Mouse (Mus musculus): ENCODE data around the gene Fam214a. TPM values are rescaled to one million over a fixed set of nuclear protein-coding genes. Genes with fewer than 3 reads are reported as not detected.

The Fam214a gene
- total and polyA plus RNA-seq, 2 experiments from 2014 or later, result 16.0 to 33.2 TPM

- TF ChIP-seq CTCF (IDR thresholded peaks at IDR 0.05; ENCODE audit: low read depth), result no peak
- no peak for DNase-seq
- WGBS, result 47% methylated on average over 5 of the region's 5 CpGs
- peaks cover 6% of the 10 kb centered on the region; the same call in 1 of the 2 replicates for H3K4me1 ChIP-seq (ENCODE audit: insufficient read depth)
- H3K4me2 ChIP-seq (ENCODE audit: low read depth), result peak overlapping the region; percentile 77
- H3K27ac ChIP-seq (ENCODE audit: low read depth, low read length), result peak overlapping the region; percentile 87
- H3K27me3 ChIP-seq (ENCODE audit: insufficient read depth, low read length), result no peaks in the 10 kb centered on the region
- peak overlapping the region; percentile 44; the same call in 1 of the 2 replicates for H3K9ac ChIP-seq
- H3K4me3 ChIP-seq (ENCODE audit: low read depth, low read length), result peak overlapping the region; percentile 90
- no peaks in the 10 kb centered on the region for H3K9me3 ChIP-seq (ENCODE audit: low read length)
- no peaks in the 10 kb centered on the region for H3K36me3 ChIP-seq (ENCODE audit: insufficient read depth)
- ATAC-seq, result peak; percentile 10
Measured at GRCm38 (mm10) chr9:74952106-74952505, 578 bp upstream of the Fam214a start.

DNA sequence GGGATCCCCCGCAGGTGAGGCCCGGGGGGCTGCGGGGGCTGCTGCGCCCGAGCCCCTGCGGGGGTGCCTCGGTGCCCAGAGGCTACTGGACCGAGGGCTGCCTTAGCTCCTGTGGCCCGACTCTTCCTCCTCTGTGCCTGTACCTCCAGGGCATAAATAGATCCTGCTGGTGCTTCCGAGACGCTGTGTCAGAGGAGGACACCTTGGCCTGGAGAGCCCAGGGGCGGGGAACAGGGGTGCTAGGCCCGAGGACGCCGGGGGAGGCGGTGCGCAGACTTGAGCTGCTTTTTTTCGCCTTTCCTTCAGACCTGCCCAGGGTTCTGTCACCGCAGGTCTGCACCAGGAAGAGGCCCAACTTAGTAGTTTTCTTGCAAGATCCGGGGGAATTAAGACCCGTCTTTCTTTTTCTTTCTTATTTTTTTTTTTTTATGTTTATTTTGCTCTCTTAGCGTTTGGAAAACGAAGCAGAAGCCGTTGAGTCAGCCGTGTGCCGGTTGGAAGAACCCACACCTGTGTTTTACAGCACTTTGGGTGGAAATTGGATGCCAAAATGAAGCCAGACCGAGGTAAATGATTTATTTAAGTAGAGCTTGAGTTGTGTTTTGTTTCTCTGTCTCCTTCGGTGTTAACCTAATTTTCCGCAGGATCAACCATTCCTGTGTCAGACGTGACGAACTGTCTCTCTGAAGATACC, 728 bp downstream of the Fam214a start:
- Histone ChIP-seq H3K4me2 (ENCODE audit: low read depth) (peak overlapping the region; percentile 77), H3K9me3 (ENCODE audit: low read length) (no peaks in the 10 kb centered on the region), H3K4me3 (ENCODE audit: low read depth, low read length) (peak overlapping the region; percentile 90), H3K9ac (peak overlapping the region; percentile 80), H3K4me1 (ENCODE audit: insufficient read depth) (peaks cover 6% of the 10 kb centered on the region; the same call in 1 of the 2 replicates), H3K27ac (ENCODE audit: low read depth, low read length) (peak overlapping the region; percentile 87), H3K27me3 (ENCODE audit: insufficient read depth, low read length) (no peaks in the 10 kb centered on the region), H3K36me3 (ENCODE audit: insufficient read depth) (peaks cover 4% of the 10 kb centered on the region; the same call in 1 of the 2 replicates)
- DNase-seq (peak; percentile 62), ATAC-seq (peak; percentile 56)
- 5% methylated on average over 31 of the region's 31 CpGs for WGBS
- peak; percentile 34 for TF ChIP-seq CTCF (IDR thresholded peaks at IDR 0.05; ENCODE audit: low read depth)

DNA sequence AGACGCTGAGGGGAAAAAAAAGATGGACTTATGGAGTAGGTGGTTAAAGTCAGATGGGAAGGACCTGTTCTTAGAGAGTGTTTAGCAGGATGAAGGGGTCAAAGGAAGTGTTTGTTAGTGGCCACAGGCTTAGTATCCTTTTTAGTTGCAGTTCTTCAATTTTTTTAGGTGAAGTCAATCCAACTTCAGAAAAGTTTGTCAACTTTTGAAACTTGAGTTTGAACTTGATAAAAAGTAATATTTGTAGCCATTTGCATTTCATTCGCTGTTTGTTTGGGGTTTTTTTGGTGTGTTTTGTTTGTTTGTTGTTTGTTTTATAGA, 1.2 kb downstream of the Fam214a start:
- no peaks in the 10 kb centered on the region for H3K9me3 ChIP-seq (ENCODE audit: low read length)
- ATAC-seq (no peak), DNase-seq (no peak)
- H3K4me3 ChIP-seq (ENCODE audit: low read depth, low read length), result peak overlapping the region; percentile 90
- peak overlapping the region; percentile 77 for H3K4me2 ChIP-seq (ENCODE audit: low read depth)
- no peak for TF ChIP-seq CTCF (IDR thresholded peaks at IDR 0.05; ENCODE audit: low read depth)
- 0 out of 2 replicates have a peak overlapping the region, but pooled peaks have one; percentile 80 for H3K9ac ChIP-seq
- no peak overlapping the region for H3K27ac ChIP-seq (ENCODE audit: low read depth, low read length)
- H3K27me3 ChIP-seq (ENCODE audit: insufficient read depth, low read length), result no peaks in the 10 kb centered on the region
- H3K4me1 ChIP-seq (ENCODE audit: insufficient read depth), result peaks cover 6% of the 10 kb centered on the region; the same call in 1 of the 2 replicates
- WGBS, result 54% methylated on average over 2 of the region's 2 CpGs
- peaks cover 4% of the 10 kb centered on the region; the same call in 1 of the 2 replicates for H3K36me3 ChIP-seq (ENCODE audit: insufficient read depth)

GRCm38 (mm10) chr9:74954387-74954786, 1.7 kb downstream of the Fam214a start:
- H3K9ac ChIP-seq, result no peak overlapping the region
- 80% methylated on average over 2 of the region's 2 CpGs for WGBS
- H3K4me3 ChIP-seq (ENCODE audit: low read depth, low read length), result no peak overlapping the region

DNA sequence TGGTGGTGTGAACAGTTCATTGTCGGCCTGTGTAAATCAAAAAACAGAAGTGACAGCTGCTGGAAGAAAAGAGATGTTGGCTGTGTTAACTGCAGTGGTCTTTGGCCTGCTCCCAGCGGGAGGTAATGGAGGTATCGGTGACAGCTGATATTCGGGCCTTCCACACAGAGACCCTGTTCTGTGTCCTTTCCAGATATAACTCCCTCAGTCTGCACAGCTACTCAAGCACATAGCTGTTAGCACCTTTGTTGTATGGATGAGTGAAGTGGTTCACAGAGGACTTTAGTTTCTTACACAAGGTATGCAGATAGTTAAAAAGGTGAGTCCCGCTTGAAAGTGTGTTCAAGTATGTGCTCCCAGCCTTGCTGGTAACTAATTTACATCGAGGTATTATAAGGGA, 7.9 kb downstream of the Fam214a start:
- no peaks in the 10 kb centered on the region for H3K4me1 ChIP-seq (ENCODE audit: insufficient read depth)
- H3K9me3 ChIP-seq (ENCODE audit: low read length), result no peaks in the 10 kb centered on the region
- no peaks in the 10 kb centered on the region for H3K27me3 ChIP-seq (ENCODE audit: insufficient read depth, low read length)
- TF ChIP-seq CTCF (IDR thresholded peaks at IDR 0.05; ENCODE audit: low read depth), result no peak
- H3K27ac ChIP-seq (ENCODE audit: low read depth, low read length), result no peak overlapping the region
- peaks cover 4% of the 10 kb centered on the region; the same call in 1 of the 2 replicates for H3K36me3 ChIP-seq (ENCODE audit: insufficient read depth)
- 0 out of 2 replicates have a peak overlapping the region, but pooled peaks have one; percentile 16 for H3K4me2 ChIP-seq (ENCODE audit: low read depth)
- 30% methylated on average over 6 of the region's 6 CpGs for WGBS
- H3K4me3 ChIP-seq (ENCODE audit: low read depth, low read length), result no peak overlapping the region
- ATAC-seq (no peak), DNase-seq (no peak)
- H3K9ac ChIP-seq, result no peak overlapping the region

More at GRCm38 (mm10) chr9:74954387-74954786, 1.7 kb downstream of the Fam214a start:
- DNase-seq (no peak), ATAC-seq (no peak)
- no peak overlapping the region for H3K27ac ChIP-seq (ENCODE audit: low read depth, low read length)
- H3K9me3 ChIP-seq (ENCODE audit: low read length), result no peaks in the 10 kb centered on the region
- no peak for TF ChIP-seq CTCF (IDR thresholded peaks at IDR 0.05; ENCODE audit: low read depth)
- peaks cover 6% of the 10 kb centered on the region; the same call in 1 of the 2 replicates for H3K4me1 ChIP-seq (ENCODE audit: insufficient read depth)
- H3K36me3 ChIP-seq (ENCODE audit: insufficient read depth), result peaks cover 4% of the 10 kb centered on the region; the same call in 1 of the 2 replicates
- 0 out of 2 replicates have a peak overlapping the region, but pooled peaks have one; percentile 77 for H3K4me2 ChIP-seq (ENCODE audit: low read depth)
- no peaks in the 10 kb centered on the region for H3K27me3 ChIP-seq (ENCODE audit: insufficient read depth, low read length)

- no peak overlapping the region for H3K9ac ChIP-seq
- peak; percentile 79 for ATAC-seq
- no peak for TF ChIP-seq CTCF (IDR thresholded peaks at IDR 0.05; ENCODE audit: low read depth)
- no peaks in the 10 kb centered on the region for H3K27me3 ChIP-seq (ENCODE audit: insufficient read depth, low read length)
- 5% methylated on average over 14 of the region's 14 CpGs for WGBS
- H3K36me3 ChIP-seq (ENCODE audit: insufficient read depth), result peaks cover 4% of the 10 kb centered on the region; the same call in 1 of the 2 replicates
- no peaks in the 10 kb centered on the region for H3K9me3 ChIP-seq (ENCODE audit: low read length)
- DNase-seq, result peak; percentile 47
- peak overlapping the region; percentile 16 for H3K4me2 ChIP-seq (ENCODE audit: low read depth)
- no peaks in the 10 kb centered on the region for H3K4me1 ChIP-seq (ENCODE audit: insufficient read depth)
- H3K4me3 ChIP-seq (ENCODE audit: low read depth, low read length), result no peak overlapping the region
- no peak overlapping the region for H3K27ac ChIP-seq (ENCODE audit: low read depth, low read length)
Measured at GRCm38 (mm10) chr9:74961073-74961575, 8.4 kb downstream of the Fam214a start.

DNA sequence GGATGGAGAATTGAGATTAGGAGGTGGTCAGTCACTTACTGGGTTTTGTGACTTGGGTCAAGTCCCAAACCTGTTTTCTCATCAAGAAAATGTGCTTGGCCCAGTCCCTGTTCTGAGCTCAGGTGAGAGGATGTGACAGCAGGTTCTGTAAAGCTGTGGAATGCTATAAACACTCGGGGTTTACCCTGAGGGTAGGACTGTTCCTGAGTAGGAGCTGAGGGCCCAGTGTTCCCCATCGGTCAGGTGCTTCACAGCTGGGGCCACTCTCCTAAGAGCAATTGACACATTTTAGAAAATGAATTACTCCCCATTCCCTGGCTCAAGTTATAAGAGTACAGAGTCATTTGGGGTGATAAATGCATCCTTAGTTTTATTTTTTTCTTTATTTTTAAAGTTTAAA, 11.3 kb downstream of the Fam214a start:
- H3K9me3 ChIP-seq (ENCODE audit: low read length), result no peaks in the 10 kb centered on the region
- no peak for DNase-seq
- no peak for TF ChIP-seq CTCF (IDR thresholded peaks at IDR 0.05; ENCODE audit: low read depth)
- no peak overlapping the region for H3K4me3 ChIP-seq (ENCODE audit: low read depth, low read length)
- H3K27me3 ChIP-seq (ENCODE audit: insufficient read depth, low read length), result no peaks in the 10 kb centered on the region
- no peak for ATAC-seq
- 86% methylated on average over 2 of the region's 2 CpGs for WGBS
- H3K9ac ChIP-seq, result no peak overlapping the region
- H3K27ac ChIP-seq (ENCODE audit: low read depth, low read length), result no peak overlapping the region
- no peak overlapping the region for H3K4me2 ChIP-seq (ENCODE audit: low read depth)
- H3K36me3 ChIP-seq (ENCODE audit: insufficient read depth), result no peaks in the 10 kb centered on the region
- no peaks in the 10 kb centered on the region for H3K4me1 ChIP-seq (ENCODE audit: insufficient read depth)

All from forebrain, postnatal 0 days (tissue).